ENCODE assay signal across 24 mouse cellular contexts in genomic region chr17:32608055-32608454, GRCm38 (mm10). TPM values are rescaled to one million over a fixed set of nuclear protein-coding genes. Genes with fewer than 3 reads are reported as not detected.
DNase-seq lines count a peak whose midpoint lies in the region; ATAC-seq and TF ChIP-seq lines count a peak whose summit lies in the region.
"Had no signal": no experiment of that assay in that cellular context is flagged by ENCODE, and none has a peak within 500 bp of the region (broad histone marks: within the 10 kb centered on the region; RNA-seq: fewer than 3 reads in every experiment).

No protein-coding gene starts in this region.

- H3K36me3 ChIP-seq in lung, postnatal 0 days (ENCODE audit: insufficient read depth, low read length) = no peaks in the 10 kb centered on the region
- H3K36me3 ChIP-seq: embryonic facial prominence, embryonic 12.5 days; G1E; midbrain, embryonic 13.5 days; neural tube, embryonic 12.5 days had no signal

- H3K4me1 ChIP-seq in lung, postnatal 0 days (ENCODE audit: insufficient read depth, low read depth, low read length) = no peaks in the 10 kb centered on the region
- H3K4me1 ChIP-seq: embryonic facial prominence, embryonic 12.5 days; midbrain, embryonic 13.5 days; neural tube, embryonic 12.5 days had no signal

- peak; percentile 5 to 9 for DNase-seq in heart, postnatal 10 days
- DNase-seq in heart, postnatal 25 days (ENCODE audit: low spot score) = no peak
- peak; percentile 34 for DNase-seq in lung, postnatal 0 days (ENCODE audit: low spot score)
- DNase-seq in lung, postnatal 14 days = no peak
- DNase-seq in skeletal muscle tissue, adult 2 months (ENCODE audit: low read depth, low spot score) = peak; percentile 25
- no peak for DNase-seq in cerebellum, adult 9-10 months
- DNase-seq in thymus, postnatal 10 days (ENCODE audit: low spot score in 2 of 2) = no peak
- DNase-seq: cerebellum, adult 9-11 months; gastrocnemius, postnatal 25 days; kidney, adult 11 months; right cerebral cortex, postnatal 4 days; thymus, adult 2 months had no signal

- no peak for TF ChIP-seq EP300 in lung, postnatal 0 days (IDR thresholded peaks at IDR 0.05)

- H3K27ac ChIP-seq in lung, postnatal 0 days (ENCODE audit: low read length) = no peak overlapping the region
- H3K27ac ChIP-seq: embryonic facial prominence, embryonic 12.5 days; midbrain, embryonic 13.5 days; neural tube, embryonic 12.5 days had no signal

- H3K4me2 ChIP-seq in lung, postnatal 0 days (replicated peaks; ENCODE audit: low read depth, low read length) = no peak overlapping the region
- H3K4me2 ChIP-seq: embryonic facial prominence, embryonic 12.5 days; midbrain, embryonic 13.5 days; neural tube, embryonic 12.5 days had no signal

- no peak overlapping the region for H3K9ac ChIP-seq in lung, postnatal 0 days (replicated peaks; ENCODE audit: low read depth)
- H3K9ac ChIP-seq: embryonic facial prominence, embryonic 12.5 days; midbrain, embryonic 13.5 days; neural tube, embryonic 12.5 days had no signal

- no peak for TF ChIP-seq CTCF in lung, postnatal 0 days (IDR thresholded peaks at IDR 0.05)

- H3K4me3 ChIP-seq in lung, postnatal 0 days (ENCODE audit: low read depth, low read length) = no peak overlapping the region
- H3K4me3 ChIP-seq: embryonic facial prominence, embryonic 12.5 days; midbrain, embryonic 13.5 days; neural tube, embryonic 12.5 days had no signal

- WGBS in lung, postnatal 0 days = 34% methylated on average over 1 of the region's 1 CpGs

- intact Hi-C loops in heart, postnatal 10 days (cut with DNase I) = no loop called here
- intact Hi-C loops in heart, postnatal 25 days (cut with DNase I) = no loop called here

- no peaks in the 10 kb centered on the region for H3K9me3 ChIP-seq in lung, postnatal 0 days (ENCODE audit: low read length)
- H3K9me3 ChIP-seq: embryonic facial prominence, embryonic 12.5 days; G1E; midbrain, embryonic 13.5 days; neural tube, embryonic 12.5 days had no signal

- H3K27me3 ChIP-seq in lung, postnatal 0 days (replicated peaks; ENCODE audit: insufficient read depth, low read length) = no peaks in the 10 kb centered on the region
- H3K27me3 ChIP-seq: embryonic facial prominence, embryonic 12.5 days; midbrain, embryonic 13.5 days; neural tube, embryonic 12.5 days had no signal

- no peak for ATAC-seq in lung, postnatal 0 days
- ATAC-seq in hematopoietic stem cell, adult 5-6 weeks (replicated peaks in 1 of 2; ENCODE audit: insufficient read depth in 1 of 2, low FRiP score in 2 of 2, low TSS enrichment in 1 of 2, low read depth in 1 of 2, poor library complexity in 2 of 2, severe bottlenecking in 2 of 2) = peak; percentile 14 to 22; a peak in 1 of 4 replicates
- ATAC-seq: hindbrain, embryonic 16.5 days; midbrain, embryonic 13.5 days had no signal

RNA-seq across cellular contexts. Expression of gene Cyp4f37, which starts 13.1 kb away (rescaled TPM):
- not detected for total RNA-seq in heart, postnatal 10 days (2021)
- total RNA-seq in heart, postnatal 25 days (2021) = not detected
- polyA plus RNA-seq in lung, postnatal 0 days (2015; fragmentation: Nextera tagmentation; extraction: Ambion mirVana) = not detected in 2 replicates
- total RNA-seq in hematopoietic stem cell, adult 5-6 weeks (2017) = not detected in 2 replicates
- total RNA-seq: adrenal gland, adult 18-20 months; gastrocnemius, postnatal 25 days; left cerebral cortex, adult 18-20 months had no signal
- polyA plus RNA-seq: embryonic facial prominence, embryonic 12.5 days; frontal cortex, adult 2 months; G1E; heart, postnatal 0 days; hindbrain, embryonic 16.5 days; limb, embryonic 14.5 days; lung, embryonic 16.5 days; neural tube, embryonic 12.5 days; thymus, adult 2 months had no signal

RNA-seq across cellular contexts. Expression of gene Cyp4f40, which starts 50.6 kb away (rescaled TPM):
- not detected for total RNA-seq in heart, postnatal 10 days (2021)
- not detected for total RNA-seq in heart, postnatal 25 days (2021)
- not detected in 2 replicates for polyA plus RNA-seq in lung, postnatal 0 days (2015; fragmentation: Nextera tagmentation; extraction: Ambion mirVana)
- total RNA-seq in hematopoietic stem cell, adult 5-6 weeks (2017) = not detected in 2 replicates
- total RNA-seq: gastrocnemius, postnatal 25 days; left cerebral cortex, adult 18-20 months had no signal
- polyA plus RNA-seq: embryonic facial prominence, embryonic 12.5 days; G1E; heart, postnatal 0 days; hindbrain, embryonic 16.5 days; limb, embryonic 14.5 days; midbrain, embryonic 13.5 days; neural tube, embryonic 12.5 days had no signal

Comparison
In these comparisons a context has a peak if more than half of its experiments do, and no peak if none do; other contexts are left out.
1. DNase-seq: peak in heart, postnatal 10 days (2 of 2), lung, postnatal 0 days (single experiment) and skeletal muscle tissue, adult 2 months (single experiment); none in heart, postnatal 25 days (single experiment), lung, postnatal 14 days (single experiment), cerebellum, adult 9-10 months (single experiment) and thymus, postnatal 10 days (0 of 2).